Mouse (Mus musculus) layer of hippocampus, adult 2 months (tissue): ENCODE measurements around the gene Cplane1. TPM values are rescaled to one million over a fixed set of nuclear protein-coding genes. Genes with fewer than 3 reads are reported as not detected.
"Not testable (repeated sequence)": the region's sequence is repeated elsewhere in the genome, so short reads cannot be mapped to it uniquely, and the experiment has no call there.

ENCODE experiments used
- DNase-seq, 2 experiments: peaks; one replicate each; pipeline ENCODE4 v3.0.0; 2022; ENCODE audit warnings: low spot score in 2 of 2
- H3K27ac ChIP-seq: fragments of 200-600 bp; 2 replicates; pipeline ENCODE4 v1.8.1; 2022
- H3K4me3 ChIP-seq: fragments of 200-600 bp; 2 replicates; pipeline ENCODE4 v1.8.1; 2022; ENCODE audit warnings: mild to moderate bottlenecking
- CTCF ChIP-seq: fragments of 200-600 bp; conservative IDR thresholded peaks from 2 replicates; pipeline ENCODE4 v1.8.1; 2022; ENCODE audit warnings: antibody characterized with exemption, mild to moderate bottlenecking, moderate library complexity
- long read RNA-seq, 2 experiments: library from polyadenylated mRNA; stranded (forward); transcript quantifications; one replicate each; pipeline ENCODE4 v2.0.0; 2021; ENCODE audit warnings: borderline mapping rate in 2 of 2
- total RNA-seq, 2 experiments: library from RNA; stranded (reverse); gene quantifications; 2 replicates each; pipeline ENCODE4 v1.2.3; 2021

The Cplane1 gene
- total RNA-seq, result 10 to 100 TPM; 31.7 to 34.5 TPM
- long read RNA-seq, experiment 1, partial matches to known transcripts, result 3 of 100 reads
- long read RNA-seq, experiment 1, other reads (novel, unspliced or antisense), result 97 of 100 reads
- long read RNA-seq, experiment 2, partial matches to known transcripts, result 9 of 130 reads
- long read RNA-seq, experiment 2, other reads (novel, unspliced or antisense), result 121 of 130 reads

- DNase-seq, result peak; percentile 86 to 95
- Histone ChIP-seq H3K27ac (peak within 1 kb of the TSS; percentile 97), H3K4me3 (peak within 1 kb of the TSS; percentile 100)
- TF ChIP-seq CTCF, result no peak
Observed at GRCm38 (mm10) chr15:8168591-8169265, at the start of gene Cplane1. Gene Cplane1 (plus strand): TSS chr15:8169106.

DNA sequence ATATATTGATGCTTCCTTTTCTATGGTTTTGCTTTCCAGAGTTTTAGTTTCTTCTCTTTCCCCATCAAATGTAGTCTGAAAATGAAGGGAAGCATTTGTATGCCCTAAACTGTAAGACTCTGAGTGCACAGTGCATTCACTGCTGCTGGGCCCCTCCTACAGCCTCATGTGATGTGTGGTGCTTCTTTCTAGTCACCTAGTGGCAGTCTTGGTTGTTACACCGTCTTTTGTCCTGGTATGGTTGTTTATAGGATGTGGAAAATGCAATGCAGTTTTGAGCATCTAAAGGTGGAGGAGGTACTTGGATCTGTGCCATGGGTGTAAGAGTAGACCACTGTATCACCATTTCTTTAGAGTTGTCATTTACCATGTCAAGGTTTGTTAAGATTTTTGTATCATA is 39.6 kb upstream of the Cplane1 start:
- no peak overlapping the region for H3K27ac ChIP-seq
- no peak overlapping the region for H3K4me3 ChIP-seq
- DNase-seq, result no peak
- TF ChIP-seq CTCF, result 0 out of 2 replicates have a peak, but pooled peaks have one; percentile 7

DNA sequence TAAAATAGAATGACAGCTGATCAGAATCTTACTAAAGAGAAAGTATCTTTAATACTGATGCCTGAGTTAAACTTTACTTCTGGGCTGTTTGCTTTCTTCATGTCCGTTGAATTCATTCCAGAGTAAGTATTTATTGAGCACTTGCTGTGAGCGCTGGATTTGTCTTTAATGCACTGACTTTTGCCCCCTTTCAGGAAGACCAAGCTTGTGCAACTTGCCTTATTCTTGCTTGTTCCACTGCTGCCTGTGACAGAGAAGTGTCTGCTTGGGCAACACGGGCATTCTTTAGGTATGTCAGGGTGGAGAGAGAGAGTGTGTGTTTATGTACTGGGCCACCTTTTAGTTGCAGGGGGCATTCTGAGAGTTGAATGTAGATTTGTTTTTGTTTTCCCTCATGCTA is 37.6 kb upstream of the Cplane1 start:
- no peak for DNase-seq
- no peak overlapping the region for H3K4me3 ChIP-seq
- no peak overlapping the region for H3K27ac ChIP-seq
- TF ChIP-seq CTCF, result no peak

DNA sequence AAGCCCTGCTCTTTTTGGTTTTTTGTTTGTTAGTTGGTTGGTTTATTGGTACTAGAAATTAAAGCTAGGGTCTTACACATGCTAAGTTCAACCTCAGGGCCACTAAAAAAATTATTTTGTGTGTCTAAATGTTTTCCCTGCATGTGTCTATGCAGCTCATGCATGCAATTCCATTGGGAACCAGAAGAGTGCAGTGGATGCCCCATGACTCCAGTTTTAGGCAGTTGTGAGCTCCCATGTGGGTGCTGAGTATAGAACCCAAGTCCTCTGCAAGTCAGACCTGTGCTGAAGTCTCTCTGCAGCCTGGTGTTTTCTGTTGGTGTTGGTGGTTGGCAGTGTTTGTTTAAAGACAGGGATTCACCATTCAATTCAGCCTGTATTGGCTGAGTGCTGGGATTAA is 37.1 kb upstream of the Cplane1 start:
- no peak for DNase-seq
- Histone ChIP-seq H3K4me3 (no peak overlapping the region), H3K27ac (no peak overlapping the region)
- 0 out of 2 replicates have a peak, but pooled peaks have one; percentile 13 for TF ChIP-seq CTCF

- Histone ChIP-seq H3K27ac (no peak overlapping the region), H3K4me3 (no peak overlapping the region)
- TF ChIP-seq CTCF, result no peak
- no peak for DNase-seq
Observed at GRCm38 (mm10) chr15:8135606-8136005, 33.3 kb upstream of the Cplane1 start.

GRCm38 (mm10) chr15:8161841-8162240 is 7.1 kb upstream of the Cplane1 start:
- H3K27ac ChIP-seq, result no peak overlapping the region
- DNase-seq, result no peak
- no peak for TF ChIP-seq CTCF
- H3K4me3 ChIP-seq, result no peak overlapping the region

DNA sequence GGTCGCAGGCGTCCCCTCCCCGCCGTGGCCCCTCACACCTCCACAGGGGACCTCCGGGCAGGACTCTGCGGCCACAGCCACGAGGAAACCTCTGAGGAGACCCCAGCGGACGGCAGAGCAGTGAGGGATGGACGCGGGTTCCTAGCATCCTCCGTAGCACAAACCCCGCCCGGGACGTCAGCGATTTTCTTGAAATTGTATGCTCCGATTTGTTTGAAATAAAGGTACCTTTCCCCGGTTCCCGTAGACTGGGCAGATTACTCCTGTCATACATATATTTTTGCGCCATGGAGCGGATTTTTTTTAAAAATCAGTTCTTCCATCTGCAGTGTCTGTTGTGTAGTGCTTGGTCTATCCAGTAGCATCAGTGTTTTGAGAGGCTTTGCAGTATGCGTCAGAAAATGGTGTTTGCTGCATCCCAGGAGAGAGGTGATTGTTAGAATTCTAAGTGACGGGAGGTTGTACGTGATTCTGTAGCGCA is 400 bp downstream of the Cplane1 start:
- peak overlapping the region; percentile 100 for H3K4me3 ChIP-seq
- H3K27ac ChIP-seq, result peak overlapping the region; percentile 97
- DNase-seq, result peak; percentile 13 to 48
- TF ChIP-seq CTCF, result no peak

GRCm38 (mm10) chr15:8189563-8189962 is 20.7 kb downstream of the Cplane1 start:
- DNase-seq, result no peak
- no peak for TF ChIP-seq CTCF
- no peak overlapping the region for H3K4me3 ChIP-seq
- no peak overlapping the region for H3K27ac ChIP-seq

DNA sequence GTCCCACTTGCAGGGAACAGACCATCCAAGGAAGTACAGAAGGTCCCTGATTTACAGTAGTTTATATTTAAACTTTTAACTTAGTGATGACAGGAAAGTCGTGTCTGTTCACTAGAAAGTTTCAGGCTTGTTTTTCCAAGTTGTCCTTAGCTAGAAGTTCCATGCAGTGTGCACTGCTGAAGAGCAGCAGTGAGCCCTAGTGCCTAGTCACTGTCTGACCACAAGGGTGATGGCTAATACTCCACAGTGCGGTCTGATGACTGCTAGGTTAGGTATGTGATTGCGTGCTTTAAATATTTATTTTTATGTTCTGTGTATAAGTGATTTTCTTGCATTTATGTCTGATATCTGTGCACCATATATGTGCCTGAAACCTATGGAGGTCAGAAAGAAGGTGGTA is 21.5 kb downstream of the Cplane1 start:
- Histone ChIP-seq H3K27ac (no peak overlapping the region), H3K4me3 (no peak overlapping the region)
- no peak for TF ChIP-seq CTCF
- no peak for DNase-seq

GRCm38 (mm10) chr15:8200317-8200716 is 31.4 kb downstream of the Cplane1 start:
- peak; percentile 53 for TF ChIP-seq CTCF
- DNase-seq, result no peak
- no peak overlapping the region for H3K4me3 ChIP-seq
- no peak overlapping the region for H3K27ac ChIP-seq

DNA sequence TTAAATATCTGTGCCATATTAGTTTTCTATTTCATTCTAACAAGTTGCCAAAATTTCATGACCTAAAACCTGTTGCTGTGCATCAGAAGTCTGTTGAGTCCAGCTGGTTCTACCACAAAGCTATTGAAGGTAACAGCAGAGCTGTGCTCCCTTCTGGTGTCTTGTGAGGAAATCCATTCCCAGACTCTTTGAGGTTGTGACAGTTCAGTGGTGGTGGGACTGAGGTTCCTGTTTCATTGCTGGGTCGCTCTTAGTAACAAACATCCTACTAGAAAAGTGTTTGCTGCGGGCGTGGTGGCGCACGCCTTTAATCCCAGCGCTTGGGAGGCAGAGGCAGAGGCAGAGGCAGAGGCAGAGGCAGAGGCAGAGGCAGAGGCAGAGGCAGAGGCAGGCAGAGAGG is 39.5 kb downstream of the Cplane1 start:
- Histone ChIP-seq H3K4me3 (no peak overlapping the region), H3K27ac (no peak overlapping the region)
- no peak for TF ChIP-seq CTCF
- no peak for DNase-seq

GRCm38 (mm10) chr15:8214811-8215210 is 45.9 kb downstream of the Cplane1 start:
- no peak for DNase-seq
- no peak overlapping the region for H3K27ac ChIP-seq
- no peak for TF ChIP-seq CTCF
- H3K4me3 ChIP-seq, result no peak overlapping the region

- DNase-seq, H3K4me3 ChIP-seq, H3K27ac ChIP-seq: not testable (repeated sequence)
Observed at GRCm38 (mm10) chr15:8234167-8234566, 65.3 kb downstream of the Cplane1 start.

DNA sequence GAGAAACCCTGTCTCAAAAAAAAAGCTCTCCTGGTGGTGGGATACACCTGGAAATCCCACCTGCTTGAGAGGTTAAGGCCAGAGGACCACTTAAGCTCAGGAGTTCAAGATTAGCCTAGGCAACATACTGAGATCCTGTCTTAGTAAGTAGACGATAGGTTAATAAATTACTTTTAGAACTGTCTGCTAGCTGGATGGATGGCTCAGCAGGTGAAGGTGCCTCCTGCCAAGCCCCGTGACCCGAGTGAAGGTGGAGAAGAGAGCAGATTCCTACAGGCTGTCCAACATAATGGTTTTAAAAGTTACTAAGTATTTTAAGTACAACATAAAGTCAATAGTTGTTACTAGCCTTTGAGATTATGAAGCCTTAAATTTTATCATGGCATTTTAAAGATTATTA is 97.0 kb downstream of the Cplane1 start:
- Histone ChIP-seq H3K4me3 (no peak overlapping the region), H3K27ac (no peak overlapping the region)
- TF ChIP-seq CTCF, result no peak
- peak in 1 of 2 experiments; percentile 2 for DNase-seq
